Mouse (Mus musculus): ENCODE data around the gene Trim63. TPM values are rescaled to one million over a fixed set of nuclear protein-coding genes. Genes with fewer than 3 reads are reported as not detected.
"Not testable (repeated sequence)": the region's sequence is repeated elsewhere in the genome, so short reads cannot be mapped to it uniquely, and the experiment has no call there.

Gene Trim63
- 100 to 1,000 TPM; 238 to 242 TPM for total RNA-seq (2021)

DNA sequence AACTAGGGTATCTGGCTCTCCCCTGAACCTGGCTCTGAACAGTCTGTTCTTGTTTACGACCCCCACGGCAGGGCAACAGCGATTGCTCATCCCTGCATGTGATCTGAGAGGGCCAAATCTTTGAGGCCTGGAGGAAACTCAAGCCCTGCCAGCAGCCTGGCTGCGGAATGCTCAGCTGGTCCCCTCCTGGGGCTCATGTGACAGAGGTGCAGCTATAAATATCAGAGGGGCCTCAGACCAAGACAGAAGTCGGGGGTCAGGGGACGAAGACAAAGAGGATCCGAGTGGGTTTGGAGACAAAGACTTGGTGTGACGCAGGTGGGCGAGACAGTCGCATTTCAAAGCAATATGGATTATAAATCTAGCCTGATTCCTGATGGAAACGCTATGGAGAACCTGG is at the start of gene Trim63:
Gene Trim63 (plus strand): TSS at position 245 of the 400 bp plus-strand sequence.
- peak; percentile 79 to 82 for DNase-seq
- intact Hi-C loops (cut with DNase I): loop anchor here (2.0 kb wide), 2 partner anchors 14 to 42 kb away; no protein-coding TSS in a partner anchor

DNA sequence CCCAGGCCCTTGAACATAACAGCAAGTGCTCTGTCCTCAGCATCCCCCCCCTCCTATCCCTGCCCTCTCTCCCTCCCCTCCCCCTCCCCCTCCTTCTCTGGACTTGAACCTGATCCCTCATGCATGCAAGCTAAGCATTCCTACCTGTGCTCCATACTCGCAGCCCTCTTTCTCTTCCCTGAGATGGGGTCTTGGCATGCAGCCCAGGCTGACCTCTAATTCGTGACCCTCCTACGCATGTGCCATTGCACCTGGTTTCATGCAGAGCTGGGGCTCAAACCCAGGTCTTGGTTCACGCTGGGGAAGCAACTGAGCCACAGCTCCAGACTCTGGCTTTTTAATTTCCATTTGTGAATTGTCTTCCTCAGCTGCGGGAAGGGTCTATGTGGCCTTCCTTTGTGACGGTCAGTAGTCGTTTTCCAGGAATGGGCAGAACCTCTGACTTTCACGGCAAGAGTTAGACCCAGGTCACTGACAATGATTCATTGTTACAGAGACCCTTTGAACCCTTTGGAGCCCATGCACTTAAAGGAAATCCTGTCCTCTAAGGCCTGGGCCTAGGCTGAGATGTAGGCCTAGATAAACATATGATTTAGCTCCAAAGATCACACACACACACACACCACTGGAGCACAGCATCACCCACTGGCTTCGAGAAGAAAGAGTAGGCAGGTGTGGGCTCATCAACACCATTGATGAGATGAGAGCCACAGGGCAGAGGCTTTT is 48.9 kb upstream of the Trim63 start:
- no peak for DNase-seq
- intact Hi-C loops (cut with DNase I): loop anchor here (5.0 to 10.0 kb wide), 2 partner anchors 79 to 199 kb away; partner anchors contain the start of genes Cep85 and Stmn1

DNA sequence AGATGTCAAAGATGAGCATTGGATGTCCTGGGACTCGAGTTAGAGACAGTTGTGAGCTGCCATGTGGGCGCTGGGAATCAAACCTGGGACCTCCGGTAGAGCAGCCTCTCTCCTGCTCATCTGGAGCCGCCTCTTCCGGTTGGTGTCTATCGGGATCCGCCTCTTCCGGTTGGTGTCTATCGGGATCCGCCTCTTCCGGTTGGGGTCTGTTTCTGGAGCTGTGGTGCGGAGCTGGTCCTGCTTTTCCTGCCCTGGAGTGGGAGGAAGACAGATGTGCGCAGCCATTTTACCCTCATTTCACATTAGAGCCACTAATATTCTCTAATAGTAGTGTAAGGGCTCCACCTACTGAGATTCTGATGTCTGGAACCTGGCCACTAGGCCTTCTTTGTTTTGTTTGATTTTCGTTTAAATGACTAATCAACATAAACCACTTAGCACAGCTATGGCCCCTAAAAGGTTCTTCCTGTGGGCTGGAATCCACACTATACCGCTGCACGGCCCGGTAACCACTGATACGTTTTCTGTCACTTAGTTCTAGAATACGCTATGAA is 46.7 kb upstream of the Trim63 start:
- intact Hi-C loops (cut with DNase I): loop anchor here (1.0 to 10.0 kb wide), 4 partner anchors 19 to 197 kb away; partner anchors contain the start of genes Cep85, Pdik1l and Stmn1
- peak in 1 of 2 experiments; percentile 35 for DNase-seq

DNA sequence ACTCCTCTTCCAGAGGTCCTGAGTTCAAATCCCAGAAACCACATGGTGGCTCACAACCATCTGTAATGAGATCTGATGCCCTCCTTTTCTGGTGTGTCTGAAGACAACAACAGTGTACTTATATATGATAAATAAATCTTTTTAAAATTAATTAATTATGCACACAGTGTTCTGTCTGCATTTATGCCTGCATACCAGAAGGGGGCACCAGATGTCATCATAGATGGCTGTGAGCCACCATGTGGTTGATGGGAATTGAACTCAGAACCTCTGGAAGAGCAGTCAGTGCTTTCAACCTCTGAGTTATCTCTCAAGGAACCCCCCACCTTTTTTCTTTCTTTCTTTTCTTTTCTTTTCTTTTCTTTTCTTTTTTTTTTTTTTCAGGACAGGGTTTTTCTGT is 45.3 kb upstream of the Trim63 start:
- DNase-seq: not testable (repeated sequence)
- intact Hi-C loops (cut with DNase I): loop anchor here (2.0 to 10.0 kb wide), 4 partner anchors 17 to 195 kb away; partner anchors contain the start of genes Cep85, Pdik1l and Stmn1

DNA sequence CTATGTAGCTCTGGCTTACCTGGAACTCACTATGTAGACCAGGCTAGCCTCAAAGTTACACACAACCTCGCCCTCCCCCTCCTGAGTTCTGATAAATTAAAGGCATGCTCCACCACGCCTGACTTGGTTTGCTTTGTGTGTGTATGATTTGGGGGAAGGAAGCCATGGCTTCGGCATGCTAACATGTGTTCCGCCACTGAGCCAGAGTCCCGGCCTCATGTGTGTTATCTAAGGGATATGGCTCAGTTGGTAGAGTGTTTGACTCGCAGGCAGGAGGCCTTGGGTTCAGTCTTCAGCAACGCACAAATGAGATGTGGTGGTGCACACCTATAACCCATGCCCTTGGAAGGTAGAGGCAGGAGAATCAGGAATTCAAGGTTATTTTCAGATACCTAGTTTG is 42.9 kb upstream of the Trim63 start:
- intact Hi-C loops (cut with DNase I): loop anchor here (5.0 kb wide), 1 partner anchor 85 kb away; no protein-coding TSS in a partner anchor
- no peak for DNase-seq

DNA sequence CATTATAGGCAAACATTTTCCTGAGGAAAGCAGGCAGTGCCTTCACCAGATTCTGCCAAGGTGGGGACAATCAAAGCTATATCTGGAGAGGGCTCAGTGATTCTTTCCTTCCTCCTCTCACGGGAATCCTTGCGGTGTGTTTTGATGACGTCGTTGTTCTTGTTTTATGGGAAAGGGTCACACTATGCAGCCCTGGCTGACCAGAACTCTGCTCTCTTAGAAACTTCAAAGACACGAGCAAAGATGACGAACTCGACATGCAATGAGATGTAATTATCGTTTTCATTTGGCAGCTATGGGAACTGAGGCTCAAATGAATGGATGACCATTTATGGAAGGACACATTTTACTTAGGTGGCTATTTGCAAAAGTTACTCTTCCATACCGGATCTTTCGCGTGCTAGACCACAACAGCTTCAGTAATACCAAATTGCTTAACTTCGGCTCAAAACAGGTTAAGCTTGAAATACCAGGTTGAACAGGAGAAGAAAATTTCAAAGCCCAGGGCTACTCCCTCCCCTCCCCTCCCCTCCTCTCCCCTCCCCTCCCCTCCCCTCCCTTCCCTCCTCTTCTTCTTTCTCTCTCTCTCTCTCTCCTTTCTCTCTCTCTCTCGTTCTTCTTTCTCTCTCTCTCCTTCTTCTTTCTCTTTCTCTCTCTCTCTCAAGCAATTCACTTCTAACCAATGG is 42.0 kb upstream of the Trim63 start:
- DNase-seq: no peak
- intact Hi-C loops (cut with DNase I): loop anchor here (5.0 kb wide), 1 partner anchor 84 kb away; no protein-coding TSS in a partner anchor

DNA sequence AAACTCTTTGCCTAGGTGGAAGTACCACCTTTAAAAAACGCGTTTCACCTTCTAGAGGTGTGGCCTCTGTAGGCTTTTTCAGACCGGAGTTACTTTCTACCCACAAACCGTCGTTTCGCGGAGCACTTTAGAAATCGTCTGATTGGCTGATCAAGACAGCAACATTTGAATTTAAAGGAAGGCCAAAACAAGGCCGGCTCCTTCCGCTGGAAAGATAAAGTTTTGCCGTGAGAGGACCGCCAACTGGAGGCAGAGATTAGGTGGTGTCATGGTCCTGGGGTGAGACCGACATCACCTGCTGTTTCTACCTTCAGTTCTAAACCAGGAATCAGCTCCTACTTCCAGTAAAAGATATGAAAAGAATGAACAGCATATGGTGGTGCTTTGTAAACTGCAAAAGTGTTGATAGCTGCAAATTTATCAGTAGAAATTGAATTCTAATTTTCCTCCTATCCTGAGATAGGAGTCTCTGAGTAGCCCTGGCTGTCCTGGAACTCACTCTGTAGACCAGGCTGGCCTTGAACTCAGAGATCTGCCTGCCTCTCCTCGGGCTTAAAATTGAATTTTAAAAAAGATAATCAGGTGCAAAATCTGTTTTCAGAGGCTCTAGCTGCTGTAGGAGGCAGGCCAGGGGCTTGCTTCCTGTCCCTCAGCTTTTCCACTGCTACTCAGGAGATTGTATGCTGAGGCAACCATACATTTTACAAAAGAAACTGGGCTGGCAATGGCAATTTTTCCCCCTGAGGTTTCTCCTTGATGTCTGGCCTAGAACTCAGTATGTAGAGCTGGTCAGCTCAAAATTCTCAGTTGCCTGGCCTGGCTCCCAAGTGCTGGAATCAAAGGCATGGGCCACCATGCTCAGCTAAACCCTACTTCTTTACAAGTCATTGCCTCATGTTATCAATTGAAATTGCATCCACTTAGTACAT is 41.2 kb upstream of the Trim63 start:
- intact Hi-C loops (cut with DNase I): loop anchor here (5.0 kb wide), 1 partner anchor 84 kb away; no protein-coding TSS in a partner anchor
- DNase-seq: peak in 1 of 2 experiments; percentile 29

DNA sequence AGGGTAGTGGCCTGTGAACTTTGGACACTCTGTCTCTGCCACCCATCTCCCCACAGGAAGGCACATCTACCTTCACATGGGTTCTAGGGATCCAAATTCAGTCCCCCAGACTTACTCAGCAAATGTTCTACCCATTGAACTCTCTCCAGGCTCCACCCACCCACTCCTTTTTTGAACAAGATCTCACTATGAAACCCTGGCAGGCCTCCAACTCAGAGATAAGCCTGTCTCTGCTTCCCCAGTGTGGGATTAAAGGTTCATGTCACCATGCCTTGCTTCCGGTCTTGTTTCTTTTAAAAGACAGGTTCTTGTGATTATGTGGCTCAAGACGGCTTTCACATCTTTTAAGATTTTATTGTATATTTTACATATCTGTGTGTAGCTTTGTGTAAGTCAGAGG is 30.0 kb upstream of the Trim63 start:
- intact Hi-C loops (cut with DNase I): loop anchor here (5.0 kb wide), 1 partner anchor 198 kb away; no protein-coding TSS in a partner anchor

DNA sequence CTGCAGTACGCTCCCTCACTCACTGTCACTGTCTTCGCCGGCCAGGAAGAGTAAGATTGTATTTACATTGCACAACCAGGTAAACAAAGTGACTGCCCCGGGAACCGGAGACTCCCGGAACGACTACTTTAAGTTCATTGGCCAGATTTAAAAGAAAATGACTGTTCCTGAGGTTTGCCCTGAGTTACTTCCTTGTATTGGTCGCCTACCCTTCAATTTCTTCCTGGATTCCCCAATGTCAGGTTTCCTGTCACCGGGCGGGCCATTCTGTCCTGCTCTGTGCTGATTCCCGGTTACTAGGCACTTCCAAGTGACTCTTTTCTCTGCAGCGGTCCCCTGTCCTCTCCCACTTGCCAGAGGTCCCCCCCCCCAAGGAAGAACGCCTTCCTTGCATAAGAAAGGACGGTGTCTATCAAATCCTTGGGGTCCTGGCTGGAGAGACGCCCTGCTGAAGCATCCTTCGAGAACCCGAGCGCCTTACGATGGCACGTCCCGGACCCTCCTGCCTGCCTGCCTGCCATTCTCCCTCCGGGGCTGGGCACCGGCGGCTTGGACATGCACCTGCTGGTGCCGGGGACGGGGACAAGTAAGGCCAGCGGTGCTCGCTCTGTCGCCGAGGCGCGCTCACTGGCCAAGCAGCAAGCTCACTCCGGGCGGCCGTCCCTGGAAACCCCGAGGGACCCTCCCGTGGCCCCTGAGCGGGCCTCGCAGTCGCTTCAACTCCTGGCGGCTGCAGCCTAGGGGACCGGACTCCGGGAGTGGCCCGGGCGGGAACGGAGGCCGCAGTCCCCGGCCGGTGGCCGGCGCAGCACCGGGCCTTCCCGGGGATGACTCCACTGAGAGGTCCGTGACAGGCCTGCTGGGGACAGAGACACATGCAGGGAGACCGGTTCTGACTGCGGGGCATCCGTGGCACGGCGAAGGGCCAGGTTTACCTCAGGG is 28.4 kb upstream of the Trim63 start:
- intact Hi-C loops (cut with DNase I): loop anchor here (2.0 kb wide), 2 partner anchors 18 to 38 kb away; no protein-coding TSS in a partner anchor
- DNase-seq: no peak

More for the DNA sequence above, 30.0 kb upstream of the Trim63 start:
- DNase-seq: no peak

DNA sequence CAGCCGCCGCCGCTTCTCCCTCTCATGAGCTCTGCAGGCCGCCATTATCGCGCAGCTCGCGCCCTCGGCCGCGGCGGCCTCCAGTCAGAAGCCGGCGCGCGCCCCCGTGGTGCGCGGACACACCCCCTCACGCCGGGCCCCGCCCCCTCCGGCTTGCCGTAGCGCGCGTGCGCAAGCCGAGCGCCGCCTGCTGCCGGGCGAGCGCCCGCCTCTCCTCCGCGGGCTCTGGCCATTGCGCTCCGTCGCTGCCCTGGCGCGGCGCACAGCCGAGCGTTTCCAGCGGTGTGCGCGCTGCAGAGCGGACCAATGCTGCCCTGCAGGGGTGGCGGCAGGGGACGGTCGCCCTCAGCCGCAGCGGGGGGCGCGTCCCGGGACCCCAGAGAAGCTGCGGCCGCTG is 27.8 kb upstream of the Trim63 start:
- peak; percentile 97 to 98 for DNase-seq
- intact Hi-C loops (cut with DNase I): loop anchor here (2.0 kb wide), 2 partner anchors 18 to 38 kb away; no protein-coding TSS in a partner anchor

DNA sequence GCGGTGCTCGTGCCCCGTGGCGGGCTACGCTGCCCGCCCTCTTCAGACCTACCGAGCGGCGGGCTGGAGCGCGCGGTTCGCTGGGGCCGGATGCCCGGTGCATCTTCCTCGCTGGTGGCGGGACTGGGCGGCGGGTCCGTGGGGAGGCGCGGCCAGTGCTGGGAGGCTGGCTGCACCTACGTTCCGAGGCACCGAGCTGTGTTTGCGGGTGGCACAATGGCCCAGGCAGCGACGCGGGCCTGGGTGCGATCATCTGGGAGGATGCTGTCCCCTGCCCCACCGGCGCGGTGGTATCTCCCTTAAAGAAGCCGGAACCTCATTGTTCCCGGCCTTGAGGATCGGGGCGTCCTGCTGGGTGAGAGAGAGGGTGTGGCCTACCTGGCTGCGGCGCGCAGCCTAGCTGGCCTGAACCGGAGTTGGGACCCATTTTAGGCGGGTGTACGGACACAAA is 27.3 kb upstream of the Trim63 start, which contains the start of gene Pdik1l:
Gene Pdik1l (minus strand): TSS at position 321 of the 451 bp plus-strand sequence.
- intact Hi-C loops (cut with DNase I): loop anchor here (2.0 kb wide), 2 partner anchors 19 to 39 kb away; no protein-coding TSS in a partner anchor
- DNase-seq: peak; percentile 83 to 84

DNA sequence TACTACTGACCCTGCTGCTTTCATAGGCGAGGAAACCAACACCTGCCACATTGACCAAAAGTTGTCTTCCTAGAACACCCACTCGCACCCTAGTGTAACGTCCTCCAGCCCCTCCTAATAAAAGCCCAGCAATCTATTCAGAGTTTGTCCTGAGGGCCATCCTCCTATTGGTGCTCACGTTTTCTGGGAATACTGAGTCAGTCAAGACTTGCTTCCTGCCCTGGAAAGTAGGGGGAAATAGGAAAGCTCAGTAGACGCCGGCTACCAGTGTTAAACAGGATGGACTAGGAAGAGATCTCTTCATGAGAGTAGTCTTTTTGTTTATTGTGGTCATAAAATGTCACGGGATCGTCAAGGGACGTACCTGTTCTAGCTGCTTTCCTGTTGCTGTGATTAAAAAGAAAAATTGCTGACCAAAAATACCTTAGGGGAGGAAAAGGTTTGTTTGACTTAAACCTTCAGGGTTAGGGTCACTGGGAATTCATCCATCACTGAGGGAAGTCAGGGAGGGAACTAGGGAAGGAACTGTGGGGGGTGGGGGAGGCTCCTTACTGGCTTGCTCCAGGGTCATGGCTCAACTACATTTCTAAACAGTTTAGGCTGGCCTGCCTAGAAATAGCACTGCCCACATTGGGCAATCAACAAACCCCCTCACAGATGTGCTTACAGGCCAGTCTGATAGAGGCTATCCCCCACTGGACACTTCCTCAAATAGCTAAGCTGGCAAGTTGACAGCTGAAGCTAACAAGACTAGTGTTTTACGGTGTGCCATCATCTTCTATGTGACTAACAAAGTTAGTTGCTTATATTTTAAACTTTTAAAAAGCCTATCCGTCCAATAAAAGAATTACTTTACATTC is 26.3 kb upstream of the Trim63 start:
- intact Hi-C loops (cut with DNase I): no loop called here
- no peak for DNase-seq

DNA sequence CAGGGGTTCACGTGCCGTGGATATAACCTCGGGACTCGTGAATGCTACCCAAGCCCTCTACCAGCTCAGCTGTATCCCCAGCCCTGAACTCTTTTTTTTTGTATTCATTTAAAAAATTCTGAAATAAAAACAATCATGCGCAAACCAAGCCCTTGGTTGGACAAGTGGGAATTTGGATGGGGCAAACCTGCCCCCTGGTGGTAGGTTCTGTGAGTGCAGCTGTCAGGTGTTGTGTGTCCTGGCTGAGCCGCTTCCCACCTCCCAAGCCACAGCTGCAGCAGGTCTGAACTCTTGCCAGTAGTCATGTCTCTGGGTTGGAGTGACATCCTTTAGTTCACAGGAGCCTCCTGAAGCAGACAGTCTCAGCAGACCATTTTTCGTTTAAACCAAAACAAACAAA is 22.9 kb upstream of the Trim63 start:
- DNase-seq: peak; percentile 81 to 90

DNA sequence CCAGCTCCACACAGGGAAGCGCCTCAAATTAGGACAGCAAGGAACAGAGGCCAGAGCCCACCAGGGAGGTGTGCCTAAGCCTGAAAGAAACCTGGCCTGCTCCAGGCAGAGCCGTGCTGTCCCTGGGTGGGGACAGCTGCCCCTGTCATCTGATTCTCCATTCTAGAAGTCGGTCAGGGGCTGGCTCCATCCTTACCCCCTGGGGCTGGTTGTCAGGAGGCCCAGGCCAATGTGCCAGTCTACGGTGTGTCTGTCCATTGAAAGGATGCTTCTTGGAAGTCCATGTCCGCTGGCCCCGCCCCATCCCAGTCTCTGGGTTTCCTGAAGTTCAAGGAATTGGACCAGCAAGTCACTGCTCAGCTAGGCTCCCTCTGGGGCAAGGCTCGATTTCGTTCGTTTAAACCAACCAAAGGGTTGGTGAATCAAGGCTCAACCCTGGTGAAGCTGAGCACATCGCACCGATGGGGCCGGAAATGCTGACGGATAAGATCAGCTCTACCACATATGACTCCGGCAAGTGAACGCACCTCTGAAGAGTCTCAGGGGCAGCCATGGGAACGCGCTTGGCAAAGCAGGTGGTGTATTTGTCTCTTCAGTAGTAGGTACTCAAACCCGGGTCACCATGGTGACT is 21.7 kb upstream of the Trim63 start:
- peak in 1 of 2 experiments; percentile 30 for DNase-seq
- intact Hi-C loops (cut with DNase I): loop anchor here (1.0 to 5.0 kb wide), 2 partner anchors 63 to 256 kb away; no protein-coding TSS in a partner anchor

More for the DNA sequence above, 22.9 kb upstream of the Trim63 start:
- intact Hi-C loops (cut with DNase I): loop anchor here (1.0 to 5.0 kb wide), 2 partner anchors 105 to 255 kb away; partner anchors contain the start of gene Cep85

DNA sequence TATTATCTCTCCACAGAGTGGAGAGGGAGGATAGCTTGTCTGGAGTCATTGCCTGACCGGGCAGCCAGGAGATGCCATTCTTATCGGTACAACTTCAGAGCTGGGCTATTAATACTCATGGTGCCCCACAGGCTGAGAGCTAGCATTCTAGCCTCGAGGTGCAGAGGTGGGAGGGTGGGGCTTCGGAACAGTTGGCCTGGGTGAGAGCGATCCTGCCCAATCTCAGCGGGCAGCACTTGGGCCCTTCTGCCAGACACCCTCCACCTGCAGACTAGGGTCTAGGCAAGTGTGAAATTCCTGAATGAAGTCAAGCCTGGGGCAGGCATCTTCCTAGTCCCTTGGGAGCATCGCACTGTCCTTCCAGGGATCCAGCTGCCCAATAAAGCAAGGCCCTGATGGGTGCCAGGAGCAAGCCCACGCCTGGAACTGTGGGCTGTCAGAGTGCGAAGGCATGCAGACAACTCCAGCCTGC is 21.2 kb upstream of the Trim63 start:
- intact Hi-C loops (cut with DNase I): loop anchor here (1.0 to 5.0 kb wide), 2 partner anchors 63 to 256 kb away; no protein-coding TSS in a partner anchor
- DNase-seq: peak; percentile 74 to 78

DNA sequence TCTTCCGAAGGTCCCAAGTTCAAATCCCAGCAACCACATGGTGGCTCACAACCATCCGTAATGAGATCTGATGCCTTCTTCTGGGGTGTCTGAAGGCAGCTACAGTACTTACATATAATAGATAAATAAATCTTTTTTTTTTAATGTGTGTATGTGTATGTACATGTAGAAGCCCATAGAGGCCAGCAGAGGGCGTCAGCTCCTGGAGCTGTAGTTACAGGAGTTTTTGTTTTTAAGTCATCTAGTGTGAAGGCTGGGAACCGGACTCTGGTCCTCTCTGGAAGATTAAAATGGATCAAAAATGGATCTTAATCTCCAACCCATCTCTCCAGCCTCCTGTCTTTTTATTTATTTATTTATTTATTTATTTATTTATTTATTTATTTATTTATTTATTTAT is 18.8 kb upstream of the Trim63 start:
- DNase-seq; intact Hi-C loops (cut with DNase I): not testable (repeated sequence)

DNA sequence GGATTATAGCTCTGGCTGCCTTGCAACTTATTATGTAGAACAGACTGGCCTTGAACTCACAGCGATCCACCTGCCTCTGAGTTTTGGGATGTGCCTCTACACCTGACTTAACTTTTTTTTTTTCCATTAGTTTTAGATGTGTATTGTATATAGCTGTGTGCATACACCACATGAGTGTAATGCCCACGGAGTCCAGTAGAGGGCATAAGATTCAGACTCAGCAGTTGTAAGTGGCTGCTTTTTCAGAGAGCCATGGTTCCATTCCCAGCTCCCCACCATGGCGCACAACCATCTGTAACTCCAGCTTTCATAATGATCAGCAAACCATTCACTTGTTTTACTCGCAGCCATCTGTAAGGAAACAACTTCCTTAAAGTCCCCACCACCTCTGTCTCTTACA is 18.4 kb upstream of the Trim63 start:
- intact Hi-C loops (cut with DNase I): no loop called here
- no peak for DNase-seq

All from heart, postnatal 10 days (tissue).